Mouse (Mus musculus): ENCODE results near the gene Foxf1. TPM values are rescaled to one million over a fixed set of nuclear protein-coding genes. Genes with fewer than 3 reads are reported as not detected.

Gene Foxf1
- total and polyA plus RNA-seq, 3 experiments: not detected

- no peak for TF ChIP-seq MYC (IDR thresholded peaks at IDR 0.05; ENCODE audit: low read depth, low read length)
These were observed 23.8 kb downstream of the Foxf1 start, which contains the start of gene Mthfsd (continued) for GRCm38 (mm10) chr8:121107668-121108656.

GRCm38 (mm10) chr8:121108657-121109056 lies 24.5 kb downstream of the Foxf1 start:
- TF ChIP-seq MAX (IDR thresholded peaks at IDR 0.05; ENCODE audit: low read length): peak; percentile 67; the same call in 1 of the 2 replicates
- TF ChIP-seq PAX5 (IDR thresholded peaks at IDR 0.05; ENCODE audit: low read length): no peak
- Histone ChIP-seq H3K79me2 (replicated peaks; ENCODE audit: control insufficient read depth, extremely low read depth, insufficient read depth, poor library complexity, severe bottlenecking) (0 out of 2 replicates have a peak, but pooled peaks cover 12% of the 10 kb centered on the region), H3K27ac (ENCODE audit: insufficient read depth, low read depth) (no peak overlapping the region), H3K9me3 (replicated peaks; ENCODE audit: low read length) (no peaks in the 10 kb centered on the region), H3K4me3 (replicated peaks in 1 of 3; ENCODE audit: low read depth in 2 of 3, low read length in 2 of 3, poor library complexity in 1 of 3) (peak overlapping the region; percentile 79 to 99 (median 84)), H3K27me3 (replicated peaks) (peaks cover 2% of the 10 kb centered on the region), H3K36me3 (replicated peaks in 1 of 2; ENCODE audit: control insufficient read depth in 1 of 2, insufficient read depth in 1 of 2, low read length in 1 of 2) (peaks cover 13 to 30% of the 10 kb centered on the region in 2 experiments), H3K4me1 (ENCODE audit: control insufficient read depth in 1 of 2, insufficient read depth in 2 of 2) (peaks cover 12 to 43% of the 10 kb centered on the region in 2 experiments), H3K4me2 (ENCODE audit: insufficient read depth, low read depth, poor library complexity, severe bottlenecking) (peak overlapping the region; percentile 69), H3K9ac (ENCODE audit: insufficient read depth, low read depth) (peak overlapping the region; percentile 36; the same call in 1 of the 2 replicates)
- dilution Hi-C loops (cut with MboI; ENCODE audit: extremely low pct_ligation_motif_present, extremely low pct_unique_long_range_greater_than_20kb, low sequenced_read_pairs): no loop called here
- no peak for DNase-seq (ENCODE audit: extremely low read depth)
- in situ Hi-C loops (cut with MboI; ENCODE audit: low pct_ligation_motif_present, low pct_unique_long_range_greater_than_20kb, low sequenced_read_pairs): no loop called here

GRCm38 (mm10) chr8:121111145-121111907 lies 27.1 kb downstream of the Foxf1 start:
- Histone ChIP-seq H3K27ac (ENCODE audit: insufficient read depth, low read depth) (no peak overlapping the region), H3K4me1 (ENCODE audit: control insufficient read depth in 1 of 2, insufficient read depth in 2 of 2) (peaks cover 9 to 34% of the 10 kb centered on the region in 2 experiments), H3K4me2 (ENCODE audit: insufficient read depth, low read depth, poor library complexity, severe bottlenecking) (no peak overlapping the region), H3K36me3 (replicated peaks in 1 of 2; ENCODE audit: control insufficient read depth in 1 of 2, insufficient read depth in 1 of 2, low read length in 1 of 2) (peaks cover 0 to 6% of the 10 kb centered on the region in 2 experiments), H3K9ac (ENCODE audit: insufficient read depth, low read depth) (no peak overlapping the region), H3K27me3 (replicated peaks) (peaks cover 6% of the 10 kb centered on the region), H3K9me3 (replicated peaks; ENCODE audit: low read length) (peaks cover 11% of the 10 kb centered on the region), H3K79me2 (replicated peaks; ENCODE audit: control insufficient read depth, extremely low read depth, insufficient read depth, poor library complexity, severe bottlenecking) (0 out of 2 replicates have a peak, but pooled peaks cover 12% of the 10 kb centered on the region), H3K4me3 (replicated peaks in 1 of 3; ENCODE audit: low read depth in 2 of 3, low read length in 2 of 3, poor library complexity in 1 of 3) (no peak overlapping the region)
- in situ Hi-C loops (cut with MboI; ENCODE audit: low pct_ligation_motif_present, low pct_unique_long_range_greater_than_20kb, low sequenced_read_pairs): loop anchor here (5.0 kb wide), 2 partner anchors 281 to 401 kb away; no protein-coding TSS in a partner anchor
- peak; percentile 28 for DNase-seq (ENCODE audit: extremely low read depth)
- peak; percentile 54; the same call in 1 of the 2 replicates for TF ChIP-seq IRF4 (IDR thresholded peaks at IDR 0.05; ENCODE audit: low read depth, low read length)
- TF ChIP-seq TBP (conservative IDR thresholded peaks at IDR 0.05; ENCODE audit: low read depth, low read length): no peak
- dilution Hi-C loops (cut with MboI; ENCODE audit: extremely low pct_ligation_motif_present, extremely low pct_unique_long_range_greater_than_20kb, low sequenced_read_pairs): no loop called here

GRCm38 (mm10) chr8:121113261-121113660 lies 29.1 kb downstream of the Foxf1 start:
- no peaks in the 10 kb centered on the region for H3K36me3 ChIP-seq (replicated peaks in 1 of 2; ENCODE audit: control insufficient read depth in 1 of 2, insufficient read depth in 1 of 2, low read length in 1 of 2)
- H3K27me3 ChIP-seq (replicated peaks): peaks cover 6% of the 10 kb centered on the region
- peak; percentile 91 for DNase-seq (ENCODE audit: extremely low read depth)
- no peak overlapping the region for H3K9ac ChIP-seq (ENCODE audit: insufficient read depth, low read depth)
- peaks cover 5 to 23% of the 10 kb centered on the region in 2 experiments for H3K4me1 ChIP-seq (ENCODE audit: control insufficient read depth in 1 of 2, insufficient read depth in 2 of 2)
- dilution Hi-C loops (cut with MboI; ENCODE audit: extremely low pct_ligation_motif_present, extremely low pct_unique_long_range_greater_than_20kb, low sequenced_read_pairs): no loop called here
- H3K4me3 ChIP-seq (replicated peaks in 1 of 3; ENCODE audit: low read depth in 2 of 3, low read length in 2 of 3, poor library complexity in 1 of 3): no peak overlapping the region
- H3K9me3 ChIP-seq (replicated peaks; ENCODE audit: low read length): peaks cover 28% of the 10 kb centered on the region
- H3K79me2 ChIP-seq (replicated peaks; ENCODE audit: control insufficient read depth, extremely low read depth, insufficient read depth, poor library complexity, severe bottlenecking): no peaks in the 10 kb centered on the region
- no peak overlapping the region for H3K27ac ChIP-seq (ENCODE audit: insufficient read depth, low read depth)
- peak overlapping the region; percentile 31; the same call in 1 of the 2 replicates for H3K4me2 ChIP-seq (ENCODE audit: insufficient read depth, low read depth, poor library complexity, severe bottlenecking)
- in situ Hi-C loops (cut with MboI; ENCODE audit: low pct_ligation_motif_present, low pct_unique_long_range_greater_than_20kb, low sequenced_read_pairs): loop anchor here (5.0 kb wide), 2 partner anchors 279 to 399 kb away; no protein-coding TSS in a partner anchor
- TF ChIP-seq POLR2AphosphoS2 (IDR thresholded peaks at IDR 0.05; ENCODE audit: low read depth, low read length): no peak
- peak; percentile 98 for TF ChIP-seq SMC3 (IDR thresholded peaks at IDR 0.05; ENCODE audit: low read depth, low read length)
- TF ChIP-seq KAT2A (IDR thresholded peaks at IDR 0.05; ENCODE audit: insufficient replicate concordance, low read length): no peak
- no peak for TF ChIP-seq ZKSCAN1 (IDR thresholded peaks at IDR 0.05; ENCODE audit: borderline replicate concordance, low read depth, low read length)
- TF ChIP-seq IRF4 (IDR thresholded peaks at IDR 0.05; ENCODE audit: low read depth, low read length): peak; percentile 64
- no peak for TF ChIP-seq ZNF384 (IDR thresholded peaks at IDR 0.05; ENCODE audit: low read depth, low read length)
- TF ChIP-seq USF2 (conservative IDR thresholded peaks at IDR 0.05; ENCODE audit: low read depth, low read length): no peak
- TF ChIP-seq RCOR1 (conservative IDR thresholded peaks at IDR 0.05; ENCODE audit: low read depth, low read length): no peak
- no peak for TF ChIP-seq JUND (conservative IDR thresholded peaks at IDR 0.05; ENCODE audit: low read depth, low read length)
- TF ChIP-seq EP300 (IDR thresholded peaks at IDR 0.05; ENCODE audit: low read length): no peak
- TF ChIP-seq BHLHE40 (IDR thresholded peaks at IDR 0.05; ENCODE audit: low read depth, low read length): no peak
- TF ChIP-seq ZMIZ1 (IDR thresholded peaks at IDR 0.05; ENCODE audit: low read depth, low read length): no peak
- TF ChIP-seq PAX5 (IDR thresholded peaks at IDR 0.05; ENCODE audit: low read length): no peak
- TF ChIP-seq ETS1 (conservative IDR thresholded peaks at IDR 0.05; ENCODE audit: low read depth, low read length): no peak
- TF ChIP-seq MAZ (IDR thresholded peaks at IDR 0.05; ENCODE audit: low read depth, low read length): no peak

Data from CH12.LX (cell line).